Mouse (Mus musculus) lung, adult 18-20 months (tissue): ENCODE measurements around the gene Rxrb.

Experiments used
- DNase-seq, 2 experiments: peaks; one replicate each; pipeline ENCODE4 v3.0.0; 2022; ENCODE audit warnings: mixed read lengths in 2 of 2

Gene Rxrb

DNA sequence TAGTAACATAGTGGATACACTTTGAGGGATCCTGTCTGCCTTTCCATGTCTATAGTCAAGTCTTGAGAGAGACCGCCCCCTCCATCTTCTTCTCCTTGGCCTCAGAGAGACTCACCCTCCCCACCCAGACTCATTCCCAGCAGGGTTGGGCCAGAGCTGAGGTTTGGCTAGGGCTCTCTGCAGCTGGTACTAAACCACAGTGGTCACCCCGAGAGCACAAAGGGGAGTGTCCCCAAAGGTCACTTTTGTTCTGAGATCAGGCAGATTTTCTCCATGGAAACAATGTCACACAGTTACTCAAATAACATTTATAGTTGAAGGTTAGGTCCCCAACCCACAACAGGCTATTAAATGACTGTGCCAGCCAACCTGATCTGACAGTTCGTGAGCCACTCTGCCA is 37.3 kb downstream of the Rxrb start:
- DNase-seq = peak in 1 of 2 experiments; percentile 14

DNA sequence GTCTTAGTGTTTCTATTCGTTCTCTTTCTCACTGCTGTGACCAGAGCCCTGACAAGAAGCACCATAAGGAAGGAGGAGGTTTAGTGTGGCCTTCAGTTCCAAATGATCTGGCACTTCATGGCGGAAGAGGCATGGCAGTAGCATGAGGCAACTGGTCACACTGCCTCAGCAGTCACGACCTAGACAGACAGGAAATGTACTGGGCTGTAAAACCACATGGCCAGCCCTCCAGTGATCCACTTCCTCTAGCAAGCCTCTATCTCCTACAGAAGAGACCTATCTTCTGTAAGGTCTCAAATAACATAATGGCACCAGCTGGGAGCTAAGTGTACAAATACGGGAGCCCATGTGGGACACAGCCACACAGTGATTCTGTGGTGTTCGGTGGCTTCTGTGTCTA is 40.5 kb downstream of the Rxrb start:
- no peak for DNase-seq

DNA sequence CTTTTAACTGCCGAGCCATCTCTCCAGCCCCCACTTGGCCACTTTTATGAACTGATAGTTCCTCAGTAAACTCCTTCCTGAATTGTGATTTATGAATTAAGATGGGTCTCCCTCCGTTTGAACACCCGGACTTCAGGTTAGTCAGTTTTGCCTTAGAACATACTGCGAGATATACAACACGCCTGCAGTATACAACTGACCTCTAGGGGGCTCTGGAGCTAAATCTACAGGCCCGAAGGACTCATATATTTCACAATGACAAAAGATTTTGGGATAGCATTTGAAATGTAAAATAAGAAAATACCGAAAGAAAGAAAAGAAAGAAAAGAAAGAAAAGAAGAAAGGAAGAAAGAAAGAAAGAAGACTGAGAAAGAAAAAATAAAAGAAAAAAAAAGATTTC is 43.7 kb downstream of the Rxrb start:
- DNase-seq = peak; percentile 63 to 73

DNA sequence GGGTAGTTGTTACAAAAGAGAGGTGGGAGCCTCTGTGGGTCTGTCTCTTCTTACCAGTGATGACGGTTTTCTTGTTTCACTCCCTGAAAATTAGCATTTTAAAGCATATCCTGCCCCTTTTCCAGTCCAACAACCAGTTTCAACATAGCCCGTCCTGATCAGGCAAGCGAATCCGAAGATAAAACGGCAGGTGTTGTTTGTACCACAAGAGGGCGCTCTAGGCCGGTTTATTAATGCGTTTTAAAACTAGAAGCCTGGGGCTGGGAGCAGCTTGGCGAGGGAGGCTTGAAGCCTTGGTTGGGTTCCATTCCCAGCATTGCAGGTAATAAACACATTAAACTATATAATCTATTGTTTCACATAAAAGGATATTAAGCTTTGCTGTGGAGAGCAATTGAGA is 45.9 kb downstream of the Rxrb start:
- DNase-seq = peak; percentile 46 to 74

DNA sequence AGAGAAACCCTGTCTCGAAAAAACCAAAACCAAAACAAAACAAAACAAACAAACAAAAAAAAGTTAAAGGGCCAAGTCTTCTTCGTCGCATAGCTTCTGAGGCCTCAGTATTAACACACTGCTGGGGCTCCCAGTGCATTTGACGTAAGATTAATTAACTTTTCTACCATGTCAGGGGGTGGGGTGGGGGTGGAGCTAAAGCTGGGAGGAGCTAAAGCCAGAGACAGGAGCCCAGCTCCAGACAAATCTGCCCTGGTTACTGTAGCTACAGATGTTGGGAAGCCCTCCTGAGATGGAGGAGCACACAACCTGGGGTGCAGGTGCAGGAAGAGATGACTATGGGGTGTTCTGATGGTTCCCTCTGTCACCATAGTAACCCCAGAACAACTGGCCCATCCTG is 46.5 kb downstream of the Rxrb start:
- no peak for DNase-seq

DNA sequence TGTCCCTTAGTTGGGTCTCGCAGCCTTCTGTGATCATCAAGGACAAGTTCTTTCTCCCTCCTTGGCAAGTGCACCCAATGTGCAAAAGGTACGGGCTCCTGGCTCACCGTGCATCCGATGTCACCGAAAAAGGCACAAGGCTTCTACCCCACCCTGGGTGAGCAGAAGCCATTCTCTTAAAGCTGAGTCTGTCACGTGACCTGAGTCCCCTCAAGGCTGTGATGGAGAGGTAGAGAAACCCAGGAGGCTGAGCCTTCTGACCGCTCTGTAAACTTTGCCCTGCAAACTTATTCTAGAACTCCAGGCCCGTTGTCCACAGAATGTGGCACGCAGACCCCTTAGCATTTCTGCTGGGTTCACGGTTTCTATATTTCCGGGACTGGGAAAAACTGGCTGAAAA is 47.4 kb downstream of the Rxrb start:
- no peak for DNase-seq

DNA sequence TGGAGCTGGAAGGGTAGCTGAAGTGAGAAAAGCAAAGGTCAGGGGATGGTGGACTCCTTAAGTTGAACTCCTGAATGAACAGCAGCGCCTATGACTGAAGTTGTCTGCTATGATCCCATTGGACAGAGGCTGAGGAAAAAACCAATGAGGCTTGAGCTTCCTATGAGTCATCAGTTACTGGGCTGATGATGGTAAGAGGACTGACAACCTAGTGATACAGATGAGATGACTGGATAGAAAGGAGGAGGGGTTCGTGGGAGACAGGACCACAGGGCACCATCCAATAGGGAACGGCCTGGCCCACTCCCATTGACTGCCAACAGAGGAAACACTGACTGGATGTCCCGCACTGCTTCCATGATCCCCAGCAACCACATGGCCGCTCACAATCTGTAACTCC is 48.0 kb downstream of the Rxrb start:
- DNase-seq = peak in 1 of 2 experiments; percentile 58

DNA sequence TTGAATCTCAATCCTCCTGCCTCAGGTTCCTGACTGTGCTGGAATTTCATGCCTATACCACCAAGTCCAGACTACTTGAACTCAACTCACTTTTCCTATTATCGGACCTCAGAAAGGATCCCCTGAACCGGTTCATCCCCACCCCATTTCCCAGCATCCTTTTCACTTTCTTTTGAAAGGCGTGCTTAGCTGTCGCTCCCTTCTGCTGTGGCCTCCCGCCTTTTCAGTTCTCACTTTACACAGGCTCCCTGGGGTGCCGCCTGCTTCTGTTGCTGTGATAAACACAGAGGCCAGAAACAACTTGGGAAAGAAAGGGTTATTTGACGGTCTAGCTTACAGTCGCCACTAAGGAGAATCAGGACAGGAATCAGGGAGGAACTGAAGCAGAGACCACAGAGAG is 51.5 kb downstream of the Rxrb start:
- DNase-seq = no peak

DNA sequence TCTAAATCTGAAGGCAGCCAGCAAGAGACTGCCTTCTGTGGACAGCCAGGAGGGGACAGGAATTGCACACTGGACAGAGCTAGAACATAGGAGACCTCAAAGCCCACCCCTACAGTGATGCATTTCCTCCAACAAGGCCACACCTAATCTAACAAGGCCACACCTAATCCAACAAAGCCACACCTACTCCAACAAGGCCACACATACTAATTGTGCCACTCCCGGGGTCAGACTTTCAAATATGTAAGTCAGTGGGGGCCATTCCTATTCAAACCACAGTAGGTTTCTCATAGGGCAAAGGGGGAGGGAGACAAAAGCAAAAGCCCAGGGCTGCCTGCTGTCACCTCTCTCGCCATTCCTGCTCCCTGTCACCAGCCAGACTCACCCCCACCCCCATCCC is 55.8 kb downstream of the Rxrb start:
- DNase-seq = no peak
